ENCODE assay signal across 13 mouse cellular contexts in the genomic region with DNA sequence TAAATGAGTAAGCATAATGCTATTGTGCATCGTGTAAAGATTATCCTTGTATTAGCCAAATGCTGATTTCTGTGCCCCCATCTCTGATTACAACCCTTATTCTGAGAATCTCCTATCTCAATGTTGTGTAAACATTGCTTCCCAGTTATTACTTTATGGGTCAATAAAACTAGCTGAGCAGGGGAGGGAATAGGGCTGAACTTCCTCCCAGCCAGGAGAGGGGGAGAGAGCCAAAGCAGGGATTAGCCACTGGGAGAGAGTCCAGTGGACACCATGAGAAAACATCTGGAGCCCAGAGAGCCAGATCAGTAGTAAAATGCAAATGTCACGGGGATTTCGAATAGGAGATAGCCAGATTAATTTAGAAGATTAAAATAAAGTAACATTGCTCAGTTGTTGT.
DNase-seq lines count a peak whose midpoint lies in the region.
"Had no signal": no experiment of that assay in that cellular context is flagged by ENCODE, and none has a peak within 500 bp of the region (broad histone marks: within the 10 kb centered on the region; RNA-seq: fewer than 3 reads in every experiment).

No protein-coding gene starts in this region.

- DNase-seq in cerebellum, adult 8-10 months = peak; percentile 7
- no peak for DNase-seq in cerebellum, adult 9-11 months
- peak; percentile 24 for DNase-seq in gastrocnemius, postnatal 14 days
- DNase-seq in gastrocnemius, adult 8-10 months (ENCODE audit: low spot score in 2 of 2) = no peak
- peak; percentile 34 for DNase-seq in urinary bladder, postnatal 14 days (ENCODE audit: low spot score)
- no peak for DNase-seq in urinary bladder, postnatal 4 days (ENCODE audit: low spot score in 2 of 2)
- DNase-seq in large intestine, adult 2 months (ENCODE audit: low read depth, low spot score) = peak; percentile 24
- DNase-seq in retina, embryonic 14.5 days (ENCODE audit: low spot score) = no peak
- DNase-seq: adrenal gland, adult 8-10 months; adrenal gland, postnatal 36 days; B cell, adult 2 months; cerebellum, postnatal 10 days; heart, postnatal 36 days had no signal

- intact Hi-C loops in gastrocnemius, postnatal 14 days (cut with DNase I; ENCODE audit: low total_unique reads) = no loop called here

- WGBS in large intestine, adult 2 months = 23% methylated on average over 3 of the region's 3 CpGs

Comparison
In these comparisons a context has a peak if more than half of its experiments do, and no peak if none do; other contexts are left out.
1. DNase-seq: peak in cerebellum, adult 8-10 months (single experiment), gastrocnemius, postnatal 14 days (single experiment), urinary bladder, postnatal 14 days (single experiment) and large intestine, adult 2 months (single experiment); none in cerebellum, adult 9-11 months (single experiment), gastrocnemius, adult 8-10 months (0 of 2), urinary bladder, postnatal 4 days (0 of 2) and retina, embryonic 14.5 days (single experiment).